Mouse (Mus musculus) hindbrain, embryonic 10.5 days (tissue): ENCODE measurements around the gene Acot4. TPM values are rescaled to one million over a fixed set of nuclear protein-coding genes. Genes with fewer than 3 reads are reported as not detected.
"Not testable (repeated sequence)": the region's sequence is repeated elsewhere in the genome, so short reads cannot be mapped to it uniquely, and the experiment has no call there.

Source experiments
- DNase-seq: peaks from one replicate; pipeline ENCODE4 v3.0.0-alpha.2; 2017; ENCODE audit warnings: low spot score
- H3K27ac ChIP-seq: fragments of 300-500 bp; sonication (generic); 2 replicates; pipeline ENCODE4 v1.5.1; 2016; ENCODE audit warnings: mild to moderate bottlenecking, moderate library complexity
- H3K27me3 ChIP-seq: fragments of 300-500 bp; sonication (generic); 2 replicates; pipeline ENCODE4 v1.6.1; 2016; ENCODE audit warnings: mild to moderate bottlenecking; ENCODE audit not compliant: poor library complexity, insufficient read depth, severe bottlenecking
- H3K36me3 ChIP-seq: fragments of 300-500 bp; sonication (generic); 2 replicates; pipeline ENCODE4 v1.6.1; 2016; ENCODE audit warnings: mild to moderate bottlenecking, moderate library complexity
- H3K4me1 ChIP-seq: fragments of 300-500 bp; sonication (generic); replicated peaks from 2 replicates; pipeline ENCODE4 v1.6.1; 2016; ENCODE audit warnings: mild to moderate bottlenecking
- H3K4me3 ChIP-seq: fragments of 300-500 bp; sonication (generic); 2 replicates; pipeline ENCODE4 v1.5.1; 2016; ENCODE audit warnings: mild to moderate bottlenecking, moderate library complexity
- H3K9me3 ChIP-seq: fragments of 300-500 bp; sonication (generic); 2 replicates; pipeline ENCODE4 v1.6.1; 2016; ENCODE audit warnings: mild to moderate bottlenecking, moderate library complexity
- WGBS: fragments of 180-500 bp; shearing (Covaris S2); methylation state at CpG from one replicate; pipeline ENCODE4 v1.1.7; 2016; 5-methylcytosine and 5-hydroxymethylcytosine counted together
- polyA plus RNA-seq: library from polyadenylated mRNA; unstranded; fragments of >200 nt; fragmentation: Nextera tagmentation; extraction: Ambion mirVana; gene quantifications from 2 replicates; pipeline ENCODE4 v1.2.1, GENCODE M21; 2016

Acot4 gene
- polyA plus RNA-seq, 1 experiment from 2014 or later: 0.08 TPM

DNA sequence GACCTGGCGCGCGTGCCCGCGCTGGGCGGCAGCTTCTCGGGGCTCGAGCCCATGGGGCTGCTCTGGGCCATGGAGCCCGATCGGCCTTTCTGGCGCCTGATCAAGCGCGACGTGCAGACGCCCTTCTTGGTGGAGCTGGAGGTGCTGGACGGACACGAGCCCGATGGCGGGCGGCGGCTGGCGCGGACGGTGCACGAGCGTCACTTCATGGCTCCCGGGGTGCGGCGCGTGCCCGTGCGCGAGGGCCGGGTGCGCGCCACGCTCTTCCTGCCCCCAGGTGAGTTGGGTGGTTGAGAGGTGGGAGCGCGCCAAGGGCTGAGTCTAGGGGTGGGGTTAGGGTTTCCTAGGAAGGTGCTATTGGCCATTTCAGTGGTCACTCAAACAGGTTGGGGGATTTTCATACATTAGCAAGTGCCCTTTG lies 522 bp downstream of the Acot4 start, which contains the start of gene Gm49366:
Gene Gm49366, plus strand, starts transcription at position 245 of the 421 bp plus-strand sequence.
- Histone ChIP-seq H3K9me3 (peaks cover 13% of the 10 kb centered on the region; the same call in 1 of the 2 replicates), H3K4me3 (peak within 1 kb of the TSS; percentile 53), H3K27me3 (peaks cover 10% of the 10 kb centered on the region), H3K27ac (peak within 1 kb of the TSS; percentile 73)
- WGBS: 2% methylated on average over 39 of the region's 39 CpGs
- DNase-seq: peak; percentile 25
- not testable (repeated sequence) for H3K36me3 ChIP-seq, H3K4me1 ChIP-seq

GRCm38 (mm10) chr12:84042248-84042647 lies 4.1 kb downstream of the Acot4 start:
- Histone ChIP-seq H3K4me3 (no peak overlapping the region), H3K9me3 (peaks cover 20% of the 10 kb centered on the region; the same call in 1 of the 2 replicates), H3K27me3 (peaks cover 6% of the 10 kb centered on the region), H3K36me3 (no peaks in the 10 kb centered on the region), H3K4me1 (peaks cover 3% of the 10 kb centered on the region; the same call in 1 of the 2 replicates), H3K27ac (no peak overlapping the region)
- 93% methylated on average over 5 of the region's 5 CpGs for WGBS
- DNase-seq: no peak

DNA sequence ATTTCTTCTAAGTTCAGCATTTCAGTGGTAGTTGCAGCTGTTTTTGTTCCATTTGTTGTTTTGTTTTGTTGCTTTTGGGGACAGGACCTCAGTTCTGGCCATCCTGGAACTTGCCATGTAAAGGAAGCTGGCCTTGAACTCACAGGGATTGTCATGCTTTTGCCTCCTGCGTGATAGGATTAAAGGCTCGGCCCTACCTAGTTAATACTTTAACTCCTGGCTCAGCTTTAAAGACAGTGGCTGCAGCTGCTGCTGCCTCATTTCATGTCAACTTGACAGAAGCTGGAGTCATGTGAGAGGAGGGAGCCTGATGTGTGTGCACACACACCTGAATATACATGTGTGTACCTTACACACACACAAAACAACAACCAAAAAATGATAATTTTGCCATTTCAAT lies 5.9 kb downstream of the Acot4 start:
- 72% methylated on average over 2 of the region's 2 CpGs for WGBS
- H3K27ac ChIP-seq: no peak overlapping the region
- no peaks in the 10 kb centered on the region for H3K36me3 ChIP-seq
- DNase-seq: no peak
- H3K4me3 ChIP-seq: no peak overlapping the region
- H3K4me1 ChIP-seq: no peaks in the 10 kb centered on the region
- no peaks in the 10 kb centered on the region for H3K27me3 ChIP-seq
- H3K9me3 ChIP-seq: peaks cover 37% of the 10 kb centered on the region

GRCm38 (mm10) chr12:84046906-84047305 lies 8.7 kb downstream of the Acot4 start:
- Histone ChIP-seq H3K9me3 (peaks cover 24% of the 10 kb centered on the region), H3K4me3 (no peak overlapping the region), H3K27ac (no peak overlapping the region), H3K4me1 (no peaks in the 10 kb centered on the region), H3K36me3 (no peaks in the 10 kb centered on the region), H3K27me3 (peaks cover 4% of the 10 kb centered on the region)
- no peak for DNase-seq
- 93% methylated on average over 1 of the region's 1 CpGs for WGBS

DNA sequence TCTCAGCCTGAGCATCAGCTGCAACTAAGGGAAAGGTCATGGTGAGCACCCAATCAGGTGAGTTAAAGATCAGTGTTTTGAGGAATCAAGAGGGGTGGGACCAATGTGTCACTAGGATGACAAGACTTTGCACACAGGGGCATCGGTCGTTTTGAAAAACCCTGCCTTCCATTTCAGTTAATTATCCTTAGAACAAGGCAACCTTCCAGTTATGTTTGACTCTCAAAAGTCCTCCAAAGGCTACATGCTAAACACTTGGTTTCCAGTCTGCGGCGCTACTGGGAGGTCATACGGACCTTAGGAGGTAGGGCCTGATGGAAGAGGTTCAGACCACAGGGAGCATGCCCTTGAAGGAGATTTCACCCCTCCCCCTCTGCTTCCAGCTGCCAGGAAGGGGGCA lies 12.6 kb downstream of the Acot4 start:
- H3K27me3 ChIP-seq: peaks cover 35% of the 10 kb centered on the region
- DNase-seq, H3K27ac ChIP-seq, H3K4me1 ChIP-seq, H3K4me3 ChIP-seq, H3K36me3 ChIP-seq: not testable (repeated sequence)
- 85% methylated on average over 5 of the region's 5 CpGs for WGBS
- peaks cover 24% of the 10 kb centered on the region for H3K9me3 ChIP-seq

DNA sequence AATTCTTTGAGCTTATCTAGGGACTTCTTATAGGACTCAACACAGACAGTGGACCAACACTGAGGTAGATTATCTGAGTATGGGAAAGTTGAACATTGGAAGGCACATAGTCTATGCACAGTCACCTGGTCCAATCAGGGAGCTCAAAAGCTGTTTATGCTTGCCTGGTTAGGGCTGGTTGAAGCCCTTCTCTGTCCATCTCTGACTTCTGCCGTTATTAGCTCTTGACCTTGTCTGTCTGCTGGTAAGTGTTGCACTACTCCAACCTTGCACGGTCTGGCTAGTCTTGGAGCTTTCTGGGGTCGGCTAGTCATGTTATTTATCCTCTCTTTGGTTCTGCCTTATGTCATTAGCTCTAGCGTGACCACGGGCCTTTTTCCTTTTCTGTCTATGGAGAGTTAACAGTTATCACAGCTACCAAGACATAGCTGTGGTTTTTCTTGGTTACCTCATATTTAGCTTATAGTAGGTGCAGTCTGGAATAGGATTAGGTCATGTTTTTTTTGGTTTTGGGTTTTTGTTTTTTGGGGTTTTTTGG lies 13.8 kb downstream of the Acot4 start, which contains the start of gene Acot3:
Gene Acot3, plus strand, starts transcription at position 208 of the 538 bp plus-strand sequence.
- Histone ChIP-seq H3K36me3 (no peaks in the 10 kb centered on the region), H3K27me3 (peaks cover 35% of the 10 kb centered on the region), H3K4me3 (peak within 1 kb of the TSS; percentile 58; the same call in 1 of the 2 replicates), H3K4me1 (peaks cover 10% of the 10 kb centered on the region), H3K9me3 (peaks cover 20% of the 10 kb centered on the region), H3K27ac (no peak within 1 kb of the TSS)
- WGBS: 89% methylated on average over 5 of the region's 5 CpGs
- no peak for DNase-seq

DNA sequence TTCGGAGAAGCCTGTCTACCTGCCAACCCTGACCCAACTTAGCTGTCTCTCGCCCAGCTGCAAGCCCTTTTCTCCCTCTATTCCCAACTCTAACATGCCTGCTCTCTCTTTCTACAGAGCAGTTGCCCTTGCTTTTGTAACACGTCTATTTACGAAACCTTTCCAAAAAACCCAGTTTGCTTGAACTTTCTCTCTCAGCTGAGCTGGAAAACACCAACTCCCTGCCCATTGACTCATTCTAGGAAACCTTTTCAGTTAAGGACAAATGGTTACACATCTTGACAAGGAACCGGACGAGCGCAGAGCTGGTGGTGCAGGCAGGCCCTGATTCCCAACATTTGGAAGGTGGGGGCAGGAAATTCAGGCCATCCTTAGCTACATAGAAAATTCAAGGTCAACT lies 14.4 kb downstream of the Acot4 start:
- Histone ChIP-seq H3K4me3 (no peak overlapping the region), H3K4me1 (peaks cover 10% of the 10 kb centered on the region), H3K27me3 (peaks cover 35% of the 10 kb centered on the region), H3K27ac (no peak overlapping the region), H3K9me3 (peaks cover 14% of the 10 kb centered on the region), H3K36me3 (no peaks in the 10 kb centered on the region)
- no peak for DNase-seq
- WGBS: 83% methylated on average over 7 of the region's 7 CpGs

GRCm38 (mm10) chr12:84053173-84053572 lies 15.0 kb downstream of the Acot4 start:
- peak overlapping the region; percentile 58 for H3K4me3 ChIP-seq
- H3K4me1 ChIP-seq: peaks cover 10% of the 10 kb centered on the region
- H3K27ac ChIP-seq: peak overlapping the region; percentile 66; the same call in 1 of the 2 replicates
- H3K36me3 ChIP-seq: no peaks in the 10 kb centered on the region
- DNase-seq: peak; percentile 29
- 13% methylated on average over 16 of the region's 16 CpGs for WGBS
- H3K27me3 ChIP-seq: peaks cover 35% of the 10 kb centered on the region
- H3K9me3 ChIP-seq: peaks cover 9% of the 10 kb centered on the region

DNA sequence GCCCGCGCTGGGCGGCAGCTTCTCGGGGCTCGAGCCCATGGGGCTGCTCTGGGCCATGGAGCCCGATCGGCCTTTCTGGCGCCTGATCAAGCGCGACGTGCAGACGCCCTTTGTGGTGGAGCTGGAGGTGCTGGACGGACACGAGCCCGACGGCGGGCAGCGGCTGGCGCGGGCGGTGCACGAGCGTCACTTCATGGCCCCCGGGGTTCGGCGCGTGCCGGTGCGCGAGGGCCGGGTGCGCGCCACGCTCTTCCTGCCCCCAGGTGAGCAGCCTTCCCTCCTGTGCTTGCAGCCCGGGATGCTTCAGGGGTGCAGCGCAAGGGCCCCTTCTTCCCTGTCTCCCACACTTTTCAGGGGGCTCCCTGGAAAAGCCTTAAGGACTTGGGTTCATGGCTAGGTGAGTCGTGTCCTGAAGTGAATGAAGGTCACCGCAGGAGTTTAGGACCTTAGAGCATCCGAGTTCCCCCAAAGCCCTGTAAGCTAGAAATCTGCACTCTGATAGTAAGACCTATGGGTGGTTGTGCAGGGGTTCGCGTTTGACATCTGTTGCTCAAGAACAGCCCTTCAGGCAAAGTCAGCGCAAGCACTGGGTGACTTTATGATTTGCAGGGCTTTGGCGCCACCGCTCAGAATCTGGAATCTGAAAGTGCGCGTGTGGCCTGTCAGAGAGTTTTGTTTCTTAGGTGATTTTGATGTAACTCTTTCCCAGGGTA lies 15.7 kb downstream of the Acot4 start:
- peaks cover 35% of the 10 kb centered on the region for H3K27me3 ChIP-seq
- peaks cover 10% of the 10 kb centered on the region for H3K4me1 ChIP-seq
- 3% methylated on average over 42 of the region's 46 CpGs for WGBS
- peaks cover 2% of the 10 kb centered on the region for H3K9me3 ChIP-seq
- no peaks in the 10 kb centered on the region for H3K36me3 ChIP-seq
- H3K27ac ChIP-seq: peak overlapping the region; percentile 71
- peak; percentile 42 for DNase-seq
- peak overlapping the region; percentile 58 for H3K4me3 ChIP-seq

GRCm38 (mm10) chr12:84060946-84061345 lies 22.8 kb downstream of the Acot4 start:
- no peak overlapping the region for H3K4me3 ChIP-seq
- no peaks in the 10 kb centered on the region for H3K36me3 ChIP-seq
- H3K27ac ChIP-seq: no peak overlapping the region
- DNase-seq: no peak
- peaks cover 3% of the 10 kb centered on the region; the same call in 1 of the 2 replicates for H3K27me3 ChIP-seq
- H3K4me1 ChIP-seq: no peaks in the 10 kb centered on the region
- 0 out of 2 replicates have a peak, but pooled peaks cover 3% of the 10 kb centered on the region for H3K9me3 ChIP-seq
- 38% methylated on average over 2 of the region's 2 CpGs for WGBS

DNA sequence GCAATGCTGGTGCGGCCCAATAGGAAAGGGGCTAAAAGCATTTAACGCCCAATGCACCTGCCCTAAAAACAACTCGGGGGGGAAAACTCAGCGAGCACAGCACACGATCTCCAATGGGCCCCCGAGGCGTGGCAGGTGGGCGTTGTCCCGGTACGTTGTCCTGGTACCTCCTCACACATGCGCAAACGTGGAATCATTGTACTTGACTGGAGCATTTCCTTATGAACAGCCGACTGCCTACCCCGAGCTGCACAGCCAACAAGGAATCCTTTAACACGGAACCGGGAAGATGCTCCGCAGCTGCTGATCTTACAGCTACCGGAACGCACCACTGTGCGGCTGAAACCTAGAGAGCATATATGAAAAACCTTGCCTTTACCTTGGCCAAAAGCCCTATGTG lies 24.2 kb downstream of the Acot4 start:
- DNase-seq: no peak
- Histone ChIP-seq H3K36me3 (no peaks in the 10 kb centered on the region), H3K27ac (no peak overlapping the region), H3K27me3 (peaks cover 12% of the 10 kb centered on the region), H3K9me3 (0 out of 2 replicates have a peak, but pooled peaks cover 3% of the 10 kb centered on the region), H3K4me1 (no peaks in the 10 kb centered on the region), H3K4me3 (no peak overlapping the region)
- 95% methylated on average over 20 of the region's 20 CpGs for whole genome bisulfite sequencing

DNA sequence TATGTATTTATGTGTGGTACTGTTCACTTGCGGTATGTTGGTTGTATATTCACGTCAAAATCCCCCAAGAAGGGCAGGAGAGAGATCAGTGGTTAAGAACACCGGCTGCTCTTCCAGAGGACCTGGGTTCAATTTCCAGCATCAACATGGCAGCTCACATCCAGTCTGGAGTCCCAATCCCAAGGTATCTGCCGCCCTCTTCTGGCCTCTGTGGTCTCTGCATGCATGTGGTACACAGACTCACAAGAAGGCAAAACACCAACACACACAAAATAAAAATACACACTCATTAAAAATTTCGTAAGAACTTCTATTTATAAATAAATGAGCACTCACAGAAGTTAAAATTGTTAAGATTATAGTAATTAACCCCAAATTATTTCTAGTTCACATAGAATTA lies 25.0 kb downstream of the Acot4 start:
- H3K4me1 ChIP-seq: no peaks in the 10 kb centered on the region
- H3K27ac ChIP-seq: no peak overlapping the region
- no peaks in the 10 kb centered on the region for H3K36me3 ChIP-seq
- H3K27me3 ChIP-seq: peaks cover 21% of the 10 kb centered on the region
- 0 out of 2 replicates have a peak, but pooled peaks cover 3% of the 10 kb centered on the region for H3K9me3 ChIP-seq
- 74% methylated on average over 5 of the region's 5 CpGs for WGBS
- no peak for DNase-seq
- no peak overlapping the region for H3K4me3 ChIP-seq

DNA sequence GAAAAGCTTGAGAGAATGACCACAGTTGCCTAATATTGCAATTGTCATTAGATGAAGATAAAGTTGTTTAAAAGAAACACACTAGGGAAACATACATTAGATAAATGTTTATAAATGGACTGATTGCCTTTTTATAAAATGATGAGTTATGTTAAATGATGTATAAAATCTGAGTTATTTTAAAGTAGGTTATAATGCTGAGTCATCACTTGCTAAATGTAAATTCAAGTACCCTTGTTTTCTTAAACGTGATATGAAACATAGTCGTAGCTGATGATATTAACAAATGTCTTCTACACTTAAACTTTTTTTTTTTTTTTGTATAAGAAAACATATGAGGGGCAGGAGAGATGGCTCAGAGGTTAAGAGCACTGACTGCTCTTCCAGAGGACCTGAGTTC lies 25.7 kb downstream of the Acot4 start:
- DNase-seq: no peak
- WGBS: 85% methylated on average over 2 of the region's 2 CpGs
- Histone ChIP-seq H3K36me3 (no peaks in the 10 kb centered on the region), H3K4me1 (no peaks in the 10 kb centered on the region), H3K27me3 (peaks cover 27% of the 10 kb centered on the region), H3K27ac (no peak overlapping the region), H3K9me3 (0 out of 2 replicates have a peak, but pooled peaks cover 3% of the 10 kb centered on the region), H3K4me3 (no peak overlapping the region)
